Mouse (Mus musculus) c-Kit-positive CD71-positive TER-119-negative erythroid progenitor cells, embryonic 14.5 days (primary cell): ENCODE data around the gene Sox4.

Experiments
- DNase-seq: peaks from one replicate; pipeline ENCODE4 v3.0.0-alpha.2; 2013; ENCODE audit warnings: low read depth

Gene Sox4

DNA sequence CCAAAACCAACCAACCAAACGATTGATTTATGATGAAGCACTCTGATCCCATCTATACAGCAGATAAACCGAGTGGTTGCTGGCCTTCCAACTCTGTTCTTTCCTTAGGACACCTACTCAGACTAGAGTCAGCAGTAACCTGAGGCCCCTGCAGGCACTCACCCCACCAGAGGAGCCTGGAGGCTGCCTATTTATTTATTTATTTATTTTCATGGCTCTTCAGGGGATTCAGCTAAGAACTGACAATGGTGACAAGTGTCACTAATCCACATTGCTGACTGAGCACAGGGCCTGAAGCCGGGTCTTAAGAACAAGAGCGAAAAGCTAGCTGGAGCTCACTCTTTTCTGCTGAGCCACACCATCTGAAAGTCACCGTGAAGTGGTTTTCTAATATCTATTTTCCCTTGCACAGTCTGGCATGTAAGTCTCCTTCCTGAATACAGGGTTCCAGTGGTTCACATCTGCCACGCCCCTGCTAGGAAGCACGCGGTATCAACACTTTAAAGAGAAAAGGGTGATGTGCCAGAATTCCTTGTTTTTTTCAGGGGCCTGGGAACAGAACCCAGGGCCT, 6.9 kb downstream of the Sox4 start:
- no peak for DNase-seq

DNA sequence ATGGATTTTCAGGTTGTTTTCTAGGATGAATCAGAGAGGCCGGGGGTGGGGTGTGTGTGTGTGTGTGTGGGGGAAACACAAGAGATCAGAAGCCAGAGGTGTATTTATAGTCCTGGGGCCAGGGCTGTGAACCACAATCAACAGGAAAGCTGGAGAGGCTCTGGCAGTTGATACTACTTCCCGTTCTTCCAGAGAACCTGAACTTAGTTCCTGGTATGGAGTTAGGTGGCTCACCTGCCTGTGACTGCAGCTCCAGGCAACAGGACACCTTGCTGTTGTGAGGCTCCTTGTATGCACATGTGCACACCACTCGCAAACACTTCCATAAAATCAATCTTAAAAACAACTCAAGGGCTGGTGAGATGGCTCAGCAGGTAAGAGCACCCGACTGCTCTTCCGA, 7.8 kb downstream of the Sox4 start:
- no peak for DNase-seq

DNA sequence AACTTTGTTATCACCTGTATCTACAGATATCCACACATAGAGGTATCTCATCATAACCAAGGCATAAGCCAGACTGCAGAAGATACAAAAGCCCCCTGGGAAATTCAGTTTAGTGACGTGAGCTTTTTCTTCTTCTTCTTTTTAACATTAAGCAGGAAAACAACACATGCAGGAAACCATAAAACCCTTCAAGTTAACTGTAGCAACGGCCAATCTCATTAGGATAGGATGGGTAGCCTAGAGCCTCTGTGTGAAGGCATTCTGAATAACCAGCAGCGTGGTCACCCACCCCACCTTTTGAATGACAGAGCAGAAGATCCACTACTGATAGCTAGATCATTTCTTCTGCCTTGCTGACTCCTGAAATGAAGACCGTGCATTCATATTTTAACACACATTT, 10.6 kb downstream of the Sox4 start:
- no peak for DNase-seq

GRCm38 (mm10) chr13:28941983-28942630, 11.4 kb downstream of the Sox4 start:
- no peak for DNase-seq

DNA sequence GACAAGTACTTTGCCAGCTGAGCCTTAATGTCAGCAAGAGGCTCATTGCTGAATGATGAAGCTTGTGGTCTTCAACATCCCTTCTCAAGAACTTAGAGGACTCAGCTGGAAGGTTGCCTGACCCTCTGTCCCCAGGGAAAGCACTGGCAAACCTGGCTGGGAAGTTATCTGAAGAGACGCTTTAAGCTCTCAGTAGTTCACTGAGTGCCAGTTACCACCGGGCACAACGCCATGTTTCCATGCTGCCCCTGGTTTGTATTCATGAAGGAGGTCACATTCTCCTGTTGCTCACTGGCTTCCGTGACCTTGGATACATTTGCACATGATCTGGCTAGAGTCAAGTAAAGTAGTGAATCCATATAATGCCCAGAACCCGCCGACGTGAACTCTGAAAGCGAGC, 20.1 kb downstream of the Sox4 start:
- no peak for DNase-seq

DNA sequence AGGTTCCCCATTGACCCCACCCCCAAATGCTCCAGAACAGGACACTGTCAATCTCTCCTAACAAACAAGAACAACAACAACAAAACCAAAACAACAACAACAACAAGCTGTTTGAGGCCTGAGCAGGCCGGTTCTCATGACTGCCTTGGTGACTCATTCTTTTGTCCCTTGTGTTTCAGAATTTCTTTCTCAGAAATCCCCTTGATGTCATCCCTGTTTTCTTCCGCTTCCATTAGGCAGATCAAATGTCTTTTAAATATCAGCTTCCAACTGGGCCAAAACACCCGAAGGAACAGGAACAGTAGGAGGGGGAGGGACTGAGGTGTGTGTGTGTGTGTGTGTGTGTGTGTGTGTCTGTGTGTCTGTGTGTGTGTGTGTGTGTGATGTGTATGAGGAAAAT, 21.7 kb downstream of the Sox4 start:
- no peak for DNase-seq

- no peak for DNase-seq
Measured at GRCm38 (mm10) chr13:28931266-28931665, 22.2 kb downstream of the Sox4 start.

DNA sequence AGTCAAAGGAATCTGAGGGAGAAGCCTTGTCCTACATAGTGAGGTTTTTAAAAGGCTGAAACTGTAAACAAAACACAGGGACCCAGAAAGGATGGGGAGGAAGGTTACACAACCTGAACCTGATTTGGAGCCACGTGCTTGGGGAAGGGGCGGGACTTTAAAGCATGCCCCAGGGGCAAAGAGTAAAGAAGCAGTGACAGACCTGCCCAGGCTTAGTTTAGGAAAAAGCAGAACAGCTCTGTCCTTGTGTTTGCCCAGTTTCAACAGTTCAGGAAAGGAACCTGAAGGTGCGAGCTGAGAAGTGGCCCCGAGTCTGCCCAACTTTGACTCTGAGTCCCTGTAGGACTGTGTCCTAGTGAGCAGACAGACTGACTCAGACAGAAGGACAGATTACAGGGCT, 23.1 kb downstream of the Sox4 start:
- DNase-seq, result no peak

- no peak for DNase-seq
Measured at GRCm38 (mm10) chr13:28929936-28930335, 23.6 kb downstream of the Sox4 start.

- DNase-seq, result no peak
Measured at GRCm38 (mm10) chr13:28923136-28923535, 30.4 kb downstream of the Sox4 start.

DNA sequence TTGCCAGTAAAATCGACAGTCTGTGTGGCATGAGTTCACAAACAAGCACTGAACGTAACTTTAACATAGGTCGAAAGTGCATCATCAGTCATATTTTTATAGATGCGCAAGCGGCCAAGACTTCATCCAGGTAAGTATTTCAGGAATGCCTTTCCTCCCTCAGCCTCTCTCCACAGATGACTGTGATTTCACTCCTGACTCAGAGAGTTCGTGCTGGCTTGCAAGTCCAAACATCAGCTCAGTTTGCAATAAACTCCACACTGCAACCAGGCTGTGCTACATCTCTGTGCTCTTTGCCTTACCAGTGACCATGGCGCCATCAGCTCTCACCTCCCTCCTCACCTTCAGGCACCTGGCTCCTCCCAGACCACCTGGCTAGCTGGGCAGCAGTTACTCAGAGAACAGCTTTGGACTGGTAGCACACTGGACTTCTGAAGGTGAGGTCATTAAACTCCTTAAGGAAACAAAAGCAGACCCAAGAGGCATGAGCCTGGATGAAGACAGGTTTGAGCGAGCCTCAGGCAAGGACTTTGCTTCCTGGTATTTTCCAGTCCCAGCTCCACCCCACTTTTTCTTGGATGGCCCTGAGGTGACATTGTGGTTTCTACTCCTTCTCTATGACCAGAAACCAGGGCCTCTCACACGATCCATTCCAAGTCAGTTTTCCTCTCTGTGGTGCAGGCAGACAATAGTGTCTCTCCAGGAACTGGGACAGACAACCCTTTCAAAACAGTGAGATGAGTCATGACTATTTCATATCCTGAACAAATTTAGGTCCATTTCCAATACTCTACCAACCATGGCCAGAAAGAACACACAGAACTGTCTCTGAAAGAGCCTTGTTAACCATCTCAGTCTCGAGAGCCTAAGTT, 35.9 kb downstream of the Sox4 start:
- no peak for DNase-seq

DNA sequence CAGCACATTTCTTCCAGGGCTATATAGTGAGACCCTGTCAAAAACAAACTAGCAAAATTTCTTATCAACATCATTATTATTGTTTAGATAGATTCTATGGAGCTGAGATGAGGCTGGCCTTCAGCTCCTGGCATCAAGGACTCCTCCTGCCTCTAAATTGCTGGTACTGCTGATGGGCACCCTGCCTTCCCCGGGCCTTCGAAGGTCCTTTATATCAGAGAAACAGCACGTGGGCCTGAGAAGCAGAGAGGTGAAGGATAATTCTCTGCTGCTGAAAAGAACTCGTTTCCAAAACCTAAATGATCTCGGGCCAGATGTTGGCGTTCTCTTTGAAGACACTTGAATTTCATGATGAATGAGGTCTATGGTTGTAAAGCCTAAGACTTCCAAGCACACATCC, 39.9 kb downstream of the Sox4 start:
- DNase-seq, result no peak

- no peak for DNase-seq
Measured at GRCm38 (mm10) chr13:28906981-28907380, 46.5 kb downstream of the Sox4 start.
